Mouse (Mus musculus) embryonic facial prominence, embryonic 11.5 days (tissue): ENCODE results near the gene Pxn. TPM values are rescaled to one million over a fixed set of nuclear protein-coding genes. Genes with fewer than 3 reads are reported as not detected.
A peak's percentile ranks its signal among the peaks of the same experiment; 100 is the strongest.
"Not testable (repeated sequence)": the region's sequence is repeated elsewhere in the genome, so short reads cannot be mapped to it uniquely, and the experiment has no call there.

Source experiments
- ATAC-seq: fragments of 200-750 bp; cut with Nextera tagmentation; replicated peaks from 2 replicates; pipeline ENCODE4 v1.8.0; 2017; ENCODE audit warnings: low read depth; ENCODE audit not compliant: insufficient number of reproducible peaks, low FRiP score, low TSS enrichment
- DNase-seq: peaks from one replicate; pipeline ENCODE4 v3.0.0-alpha.2; 2015; ENCODE audit warnings: low spot score
- H3K27ac ChIP-seq: fragments of 300-500 bp; sonication (generic); replicated peaks from 2 replicates; pipeline ENCODE4 v1.5.1; 2014; ENCODE audit warnings: mild to moderate bottlenecking, low read depth, low read length, control low read depth
- H3K27me3 ChIP-seq: fragments of 300-500 bp; sonication (generic); 2 replicates; pipeline ENCODE4 v1.6.1; 2014; ENCODE audit warnings: mild to moderate bottlenecking, low read length, moderate library complexity, mixed read lengths; ENCODE audit not compliant: control insufficient read depth, insufficient read depth
- H3K36me3 ChIP-seq: fragments of 300-500 bp; sonication (generic); replicated peaks from 2 replicates; pipeline ENCODE4 v1.6.1; 2014; ENCODE audit warnings: low read depth, mild to moderate bottlenecking, low read length, moderate library complexity, mixed read lengths; ENCODE audit not compliant: control insufficient read depth, insufficient read depth
- H3K4me1 ChIP-seq: fragments of 300-500 bp; sonication (generic); 2 replicates; pipeline ENCODE4 v1.6.1; 2014; ENCODE audit warnings: low read length, mixed read lengths; ENCODE audit not compliant: control insufficient read depth, insufficient read depth
- H3K4me2 ChIP-seq: fragments of 300-500 bp; sonication (generic); 2 replicates; pipeline ENCODE4 v1.6.1; 2014; ENCODE audit warnings: low read depth, mild to moderate bottlenecking, control low read depth, low read length, moderate library complexity
- H3K4me3 ChIP-seq: fragments of 300-500 bp; sonication (generic); 2 replicates; pipeline ENCODE4 v1.5.1; 2014; ENCODE audit warnings: low read depth, low read length, control low read depth
- H3K9ac ChIP-seq: fragments of 300-500 bp; sonication (generic); replicated peaks from 2 replicates; pipeline ENCODE4 v1.6.1; 2014; ENCODE audit warnings: mild to moderate bottlenecking, control low read depth, low read length
- H3K9me3 ChIP-seq: fragments of 300-500 bp; sonication (generic); replicated peaks from 2 replicates; pipeline ENCODE4 v1.6.1; 2016; ENCODE audit warnings: mild to moderate bottlenecking, low read length, inconsistent platforms, mixed read lengths; ENCODE audit not compliant: control insufficient read depth
- WGBS: fragments of 180-500 bp; shearing (Covaris S2); extraction: QIAGEN DNeasy Blood & Tissue Kit; methylation state at CpG from one replicate; pipeline ENCODE4 v1.1.7; 2014; 5-methylcytosine and 5-hydroxymethylcytosine counted together
- polyA plus RNA-seq: library from polyadenylated mRNA; unstranded; fragments of >200 nt; fragmentation: Nextera tagmentation; extraction: Ambion mirVana; gene quantifications from 2 replicates; pipeline ENCODE4 v1.2.1, GENCODE M21; 2014

Gene Pxn
- polyA plus RNA-seq, 1 experiment from 2014 or later = 12.9 TPM

DNA sequence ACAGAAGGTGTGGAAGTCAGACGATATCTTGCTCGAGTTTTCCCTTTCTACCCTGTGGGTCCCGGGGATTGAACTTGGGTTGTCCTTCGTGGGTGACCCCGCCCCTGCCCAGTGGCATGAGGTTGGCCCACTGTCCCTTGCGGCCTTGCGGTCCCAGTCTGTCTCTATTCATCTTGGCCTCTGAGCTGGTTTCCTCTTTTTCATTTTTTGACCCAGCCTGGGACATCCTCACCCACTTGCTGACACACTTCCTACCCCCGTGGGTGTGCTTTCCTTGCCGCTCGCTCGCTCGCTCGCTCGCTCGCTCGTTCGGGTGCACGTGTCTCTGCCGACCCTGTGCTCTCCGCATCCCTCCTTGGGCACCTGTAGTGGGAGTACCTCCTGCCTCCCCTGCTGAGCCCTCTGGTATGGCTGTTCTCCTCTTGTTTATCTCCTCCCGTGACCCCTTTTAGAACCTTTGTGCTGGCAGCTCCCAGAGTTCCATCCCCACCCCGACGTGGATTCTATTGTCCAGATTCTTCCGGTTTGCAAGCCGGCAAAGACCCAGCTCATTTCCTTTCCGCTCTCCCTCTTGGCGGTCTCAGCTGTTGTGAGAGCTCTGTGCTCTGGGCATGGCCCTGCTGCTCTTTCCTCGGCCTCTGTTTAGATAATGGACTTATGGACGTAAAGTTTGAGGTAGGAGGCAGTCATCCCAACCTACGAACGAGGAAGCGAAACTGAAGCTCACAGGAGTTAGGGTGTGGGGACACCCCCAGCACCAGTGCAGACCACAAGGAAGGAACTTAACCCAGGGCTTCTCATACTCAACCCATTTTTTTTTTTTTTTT is 9.8 kb downstream of the Pxn start:
- Histone ChIP-seq H3K4me2 (no peak overlapping the region), H3K9me3 (no peaks in the 10 kb centered on the region), H3K27me3 (no peaks in the 10 kb centered on the region), H3K4me1 (peaks cover 9% of the 10 kb centered on the region), H3K4me3 (no peak overlapping the region), H3K9ac (no peak overlapping the region), H3K36me3 (no peaks in the 10 kb centered on the region), H3K27ac (no peak overlapping the region)
- 84% methylated on average over 32 of the region's 32 CpGs for WGBS
- ATAC-seq (no peak), DNase-seq (no peak)

DNA sequence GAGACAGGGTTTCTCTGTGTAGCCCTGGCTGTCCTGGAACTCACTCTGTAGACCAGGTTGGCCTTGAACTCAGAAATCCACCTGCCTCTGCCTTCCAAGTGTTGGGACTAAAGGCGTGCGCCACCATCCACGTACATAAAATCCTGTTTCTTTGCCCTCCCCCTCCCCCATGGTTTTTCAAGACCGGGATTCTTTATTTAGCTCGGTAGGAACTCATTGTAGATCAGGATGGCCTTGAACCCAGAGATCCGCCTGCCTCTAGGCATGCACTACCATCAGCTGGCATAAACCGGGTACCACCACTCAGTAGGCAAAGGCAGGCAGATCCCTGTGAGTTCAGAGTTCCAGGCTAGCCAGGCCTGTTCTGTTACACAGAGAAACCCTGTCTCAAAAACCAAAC is 10.4 kb downstream of the Pxn start:
- H3K27me3 ChIP-seq = no peaks in the 10 kb centered on the region
- no peak overlapping the region for H3K4me2 ChIP-seq
- no peak for DNase-seq
- WGBS = 89% methylated on average over 7 of the region's 7 CpGs
- H3K4me1 ChIP-seq = peaks cover 9% of the 10 kb centered on the region
- no peaks in the 10 kb centered on the region for H3K9me3 ChIP-seq
- H3K36me3 ChIP-seq = no peaks in the 10 kb centered on the region
- H3K9ac ChIP-seq = no peak overlapping the region
- H3K27ac ChIP-seq = no peak overlapping the region
- H3K4me3 ChIP-seq = no peak overlapping the region
- no peak for ATAC-seq

DNA sequence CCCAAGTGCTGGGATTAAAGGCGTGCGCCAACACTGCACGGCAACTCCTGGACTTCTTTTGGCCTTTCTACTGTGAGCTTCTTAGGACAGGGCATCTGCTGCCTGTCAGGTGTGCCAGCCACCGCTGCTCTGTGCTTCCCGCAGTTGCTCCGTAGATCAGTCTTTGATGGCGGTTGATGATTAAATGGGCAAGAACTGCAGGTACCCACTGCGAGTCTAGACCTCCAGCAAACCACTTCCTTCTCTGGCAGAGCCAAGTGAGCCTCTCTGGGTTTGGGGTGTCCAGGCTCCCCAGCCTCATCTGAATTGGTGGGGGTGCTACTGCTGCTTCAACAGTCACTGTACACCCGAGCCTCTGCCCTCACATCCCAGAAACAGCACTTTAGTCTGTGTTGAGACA is 11.0 kb downstream of the Pxn start:
- Histone ChIP-seq H3K9ac (no peak overlapping the region), H3K27me3 (no peaks in the 10 kb centered on the region), H3K27ac (no peak overlapping the region), H3K36me3 (no peaks in the 10 kb centered on the region), H3K4me2 (no peak overlapping the region), H3K4me1 (peaks cover 9% of the 10 kb centered on the region), H3K9me3 (no peaks in the 10 kb centered on the region), H3K4me3 (no peak overlapping the region)
- ATAC-seq = no peak
- no peak for DNase-seq
- WGBS = 91% methylated on average over 9 of the region's 9 CpGs

DNA sequence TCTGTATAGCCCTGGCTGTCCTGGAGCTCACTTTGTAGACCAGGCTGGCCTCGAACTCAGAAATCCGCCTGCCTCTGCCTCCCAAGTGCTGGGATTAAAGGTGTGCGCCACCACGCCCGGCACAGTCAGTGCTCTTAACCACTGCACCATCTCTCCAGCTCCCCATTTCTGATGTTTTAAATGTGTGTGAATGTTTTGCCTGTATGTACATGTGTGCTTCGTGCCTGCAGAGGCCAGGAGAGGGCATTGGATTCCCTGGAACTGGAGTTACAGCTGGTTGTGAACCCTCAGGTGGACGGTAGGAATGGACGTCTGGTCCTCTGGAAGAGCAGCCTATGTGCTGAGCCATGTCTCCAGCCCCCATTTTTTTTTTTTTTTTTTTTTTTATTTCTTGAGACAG is 11.7 kb downstream of the Pxn start:
- not testable (repeated sequence) for H3K4me1 ChIP-seq

DNA sequence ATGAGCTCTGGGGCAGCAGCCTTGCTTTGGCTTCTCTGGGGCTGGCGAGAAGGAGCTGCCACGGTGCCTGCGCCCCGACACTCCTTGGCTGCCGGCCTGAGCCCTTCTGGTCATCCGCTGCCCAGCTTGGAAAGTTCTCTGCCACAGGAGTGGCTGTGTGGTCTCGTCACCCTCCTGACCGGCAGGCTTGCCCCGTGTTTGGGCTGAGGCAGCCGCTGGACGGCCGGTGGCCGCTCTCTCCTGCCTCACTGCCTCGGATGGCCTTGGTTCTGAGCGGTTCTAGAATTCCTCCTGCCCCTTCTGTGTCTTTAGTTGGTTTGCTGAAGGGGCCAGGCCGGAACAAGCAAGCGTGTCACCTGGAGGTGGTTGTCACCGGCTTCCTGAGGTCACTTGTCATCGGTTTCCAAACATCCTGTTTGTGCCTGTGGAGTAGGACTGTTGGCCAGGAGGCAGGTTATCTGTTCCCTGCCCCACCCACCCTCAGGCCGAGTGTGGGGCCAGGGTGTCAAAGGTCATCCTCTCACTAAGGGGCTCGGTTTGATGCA is 13.9 kb downstream of the Pxn start:
- no peaks in the 10 kb centered on the region for H3K27me3 ChIP-seq
- H3K9me3 ChIP-seq = no peaks in the 10 kb centered on the region
- peaks cover 20% of the 10 kb centered on the region for H3K4me1 ChIP-seq
- DNase-seq (no peak), ATAC-seq (no peak)
- 40% methylated on average over 21 of the region's 21 CpGs for WGBS
- H3K4me3 ChIP-seq = no peak overlapping the region
- peak overlapping the region; percentile 4; the same call in 1 of the 2 replicates for H3K4me2 ChIP-seq
- peak overlapping the region; percentile 52; the same call in 1 of the 2 replicates for H3K27ac ChIP-seq
- no peaks in the 10 kb centered on the region for H3K36me3 ChIP-seq
- no peak overlapping the region; the same call in 1 of the 2 replicates for H3K9ac ChIP-seq

More for the DNA sequence above, 11.7 kb downstream of the Pxn start:
- ATAC-seq, H3K27ac ChIP-seq, H3K9ac ChIP-seq, H3K4me3 ChIP-seq, H3K4me2 ChIP-seq, H3K27me3 ChIP-seq, H3K36me3 ChIP-seq, H3K9me3 ChIP-seq, DNase-seq: not testable (repeated sequence)
- WGBS = 94% methylated on average over 8 of the region's 8 CpGs

DNA sequence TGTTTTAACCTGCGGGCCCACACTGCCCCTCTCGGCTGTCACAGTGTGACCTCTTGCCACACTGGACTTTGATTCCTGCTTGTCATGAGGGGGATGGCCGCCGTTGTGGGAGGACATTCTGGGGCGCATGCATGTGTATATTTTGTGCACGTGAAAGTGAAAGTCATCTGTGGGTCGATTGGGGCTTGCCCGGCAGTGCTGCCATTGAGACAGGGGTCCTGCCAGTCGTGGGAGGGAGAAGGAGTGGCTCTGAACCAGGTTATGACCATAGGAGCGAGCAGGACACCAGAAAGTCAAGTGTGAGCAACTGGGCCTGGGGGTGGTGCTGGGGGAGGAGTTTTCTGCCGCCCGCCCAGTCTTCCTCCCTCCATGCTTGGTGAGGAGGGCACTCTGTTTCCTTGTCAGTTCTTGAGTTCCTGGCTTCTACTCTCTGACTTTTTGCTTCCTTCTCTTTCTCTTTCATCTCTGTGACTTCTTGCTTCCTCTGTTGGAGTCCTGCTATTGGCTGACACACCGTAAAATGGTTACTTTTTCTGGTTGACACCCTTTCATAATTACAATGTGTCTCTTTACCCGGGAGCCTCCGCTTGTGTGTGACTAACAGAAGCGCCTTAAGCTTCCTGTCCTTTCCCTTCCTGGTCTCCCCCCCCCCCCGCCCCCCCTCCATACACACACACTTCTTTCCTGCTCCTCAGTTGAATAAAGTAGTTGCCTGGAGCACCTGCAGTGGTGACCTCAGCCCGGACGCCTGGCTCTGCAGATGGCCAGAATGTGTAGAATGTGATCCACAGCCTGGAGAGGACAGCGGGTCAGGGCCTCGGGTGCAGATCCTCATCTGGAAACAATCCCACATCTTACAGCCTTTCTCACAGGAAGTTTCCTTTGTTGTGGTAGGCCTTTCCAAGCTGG is 15.3 kb downstream of the Pxn start:
- Histone ChIP-seq H3K4me2 (peak overlapping the region; percentile 7; the same call in 1 of the 2 replicates), H3K4me3 (no peak overlapping the region), H3K36me3 (no peaks in the 10 kb centered on the region), H3K27me3 (no peaks in the 10 kb centered on the region), H3K9me3 (no peaks in the 10 kb centered on the region), H3K9ac (no peak overlapping the region), H3K4me1 (peaks cover 20% of the 10 kb centered on the region), H3K27ac (peak overlapping the region; percentile 54)
- no peak for ATAC-seq
- 45% methylated on average over 20 of the region's 21 CpGs for WGBS
- peak; percentile 77 for DNase-seq

DNA sequence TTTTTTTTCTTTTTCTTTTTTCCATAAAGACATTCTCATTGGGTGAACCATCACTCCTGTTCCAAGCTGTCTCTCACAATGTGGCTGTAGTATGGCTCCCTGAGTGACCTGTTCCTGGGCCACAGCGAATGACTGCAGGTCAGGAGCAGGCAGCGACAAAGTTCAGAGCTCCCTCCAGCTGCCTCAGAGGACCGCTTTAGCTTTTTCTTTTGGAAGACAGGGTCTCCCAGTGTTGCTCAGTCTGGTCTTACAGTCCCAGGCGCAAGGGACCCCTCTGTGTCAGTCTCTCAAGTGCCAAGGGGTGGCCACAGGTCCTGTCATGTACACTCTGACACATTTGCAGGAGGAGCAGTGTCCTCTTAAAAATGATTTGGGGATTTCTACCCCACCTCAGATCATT is 16.1 kb downstream of the Pxn start:
- Histone ChIP-seq H3K9me3 (no peaks in the 10 kb centered on the region), H3K27ac (peak overlapping the region; percentile 75), H3K9ac (no peak overlapping the region), H3K4me2 (no peak overlapping the region), H3K27me3 (no peaks in the 10 kb centered on the region), H3K4me1 (peaks cover 20% of the 10 kb centered on the region), H3K36me3 (no peaks in the 10 kb centered on the region), H3K4me3 (no peak overlapping the region)
- DNase-seq (no peak), ATAC-seq (no peak)
- WGBS = 47% methylated on average over 4 of the region's 4 CpGs
